Mouse (Mus musculus) MEL (cell line): ENCODE measurements around the gene Sh2b2. TPM values are rescaled to one million over a fixed set of nuclear protein-coding genes. Genes with fewer than 3 reads are reported as not detected.

ENCODE experiments used
- DNase-seq: peaks from one replicate; pipeline ENCODE4 v3.0.0; 2011; ENCODE audit warnings: low read depth, low spot score
- H3K27ac ChIP-seq: 2 replicates; pipeline ENCODE4 v1.5.1; 2012; ENCODE audit warnings: low read depth, mild to moderate bottlenecking, control low read depth, low read length, moderate library complexity; ENCODE audit not compliant: control insufficient read depth
- H3K27me3 ChIP-seq, 2 experiments: fragments of 150-350 bp in 1 of 2; sonication (generic) in 1 of 2; 2 replicates each; pipeline ENCODE4 v1.6.1; 2012; ENCODE audit warnings: low read length in 2 of 2, mild to moderate bottlenecking in 2 of 2, improper control_type of control experiment in 1 of 2, moderate library complexity in 1 of 2; ENCODE audit not compliant: insufficient read depth in 2 of 2, control insufficient read depth in 1 of 2
- H3K36me3 ChIP-seq, 2 experiments: 2 replicates each; pipeline ENCODE4 v1.6.1; 2012 to 2014; ENCODE audit warnings: low read length in 2 of 2, improper control_type of control experiment in 1 of 2, inconsistent platforms in 1 of 2, mild to moderate bottlenecking in 1 of 2; ENCODE audit not compliant: insufficient read depth in 2 of 2, control insufficient read depth in 1 of 2
- H3K4me1 ChIP-seq, 2 experiments: fragments of 150-350 bp in 1 of 2; sonication (generic) in 1 of 2; 2 replicates each; pipeline ENCODE4 v1.6.1; 2012; ENCODE audit warnings: low read length in 2 of 2, improper control_type of control experiment in 1 of 2, mild to moderate bottlenecking in 1 of 2; ENCODE audit not compliant: insufficient read depth in 2 of 2, control insufficient read depth in 1 of 2
- H3K4me3 ChIP-seq, 2 experiments: fragments of 150-350 bp in 1 of 2; sonication (generic) in 1 of 2; 2 replicates each; pipeline ENCODE4 v1.5.1; 2012; ENCODE audit warnings: low read depth in 2 of 2, low read length in 2 of 2, mild to moderate bottlenecking in 2 of 2, moderate library complexity in 2 of 2, control low read depth in 1 of 2, improper control_type of control experiment in 1 of 2; ENCODE audit not compliant: control insufficient read depth in 1 of 2, insufficient read depth in 1 of 2
- H3K79me2 ChIP-seq: 2 replicates; pipeline ENCODE4 v1.6.1; 2012; ENCODE audit warnings: mild to moderate bottlenecking, low read length, moderate library complexity; ENCODE audit not compliant: control insufficient read depth, poor library complexity, insufficient read depth
- H3K9ac ChIP-seq: 2 replicates; pipeline ENCODE4 v1.6.1; 2012; ENCODE audit warnings: low read depth, mild to moderate bottlenecking, control low read depth, low read length, moderate library complexity; ENCODE audit not compliant: control insufficient read depth, poor library complexity, severe bottlenecking
- H3K9me3 ChIP-seq: fragments of 150-350 bp; sonication (generic); replicated peaks from 2 replicates; pipeline ENCODE4 v1.6.1; 2012; ENCODE audit warnings: mild to moderate bottlenecking, low read length, improper control_type of control experiment, moderate library complexity; ENCODE audit not compliant: insufficient read depth
- BHLHE40 ChIP-seq: IDR thresholded peaks from 2 replicates; pipeline ENCODE4 v1.6.1; 2012; ENCODE audit warnings: low read depth, mild to moderate bottlenecking, inconsistent platforms, low read length, improper control_type of control experiment, borderline replicate concordance
- CHD1 ChIP-seq: IDR thresholded peaks from 2 replicates; pipeline ENCODE4 v1.6.1; 2012; ENCODE audit warnings: low read depth, mild to moderate bottlenecking, inconsistent platforms, low read length, improper control_type of control experiment
- CHD2 ChIP-seq: IDR thresholded peaks from 2 replicates; pipeline ENCODE4 v1.6.1; 2011; ENCODE audit warnings: low read length, improper control_type of control experiment
- CTCF ChIP-seq, 3 experiments: IDR thresholded peaks in 2 of 3; conservative IDR thresholded peaks in 1 of 3; 2 replicates each; pipeline ENCODE4 v1.5.1; 2011 to 2012; ENCODE audit warnings: low read length in 3 of 3, low read depth in 2 of 3, mild to moderate bottlenecking in 2 of 3, improper control_type of control experiment in 1 of 3, inconsistent platforms in 1 of 3, mixed read lengths in 1 of 3, moderate library complexity in 1 of 3; ENCODE audit not compliant: control insufficient read depth in 1 of 3, insufficient read depth in 1 of 3, poor library complexity in 1 of 3, severe bottlenecking in 1 of 3
- ELF1 ChIP-seq: IDR thresholded peaks from 2 replicates; pipeline ENCODE4 v1.6.1; 2014; ENCODE audit warnings: low read depth, mild to moderate bottlenecking, inconsistent platforms, low read length, improper control_type of control experiment, moderate library complexity
- ETS1 ChIP-seq: IDR thresholded peaks from 2 replicates; pipeline ENCODE4 v1.6.1; 2012; ENCODE audit warnings: low read depth, mild to moderate bottlenecking, inconsistent platforms, low read length, improper control_type of control experiment, moderate library complexity
- GABPA ChIP-seq: IDR thresholded peaks from 2 replicates; pipeline ENCODE4 v1.6.1; 2012; ENCODE audit warnings: low read depth, mild to moderate bottlenecking, inconsistent platforms, low read length, improper control_type of control experiment, moderate library complexity
- HCFC1 ChIP-seq: IDR thresholded peaks from 2 replicates; pipeline ENCODE4 v1.6.1; 2012; ENCODE audit warnings: low read depth, mild to moderate bottlenecking, inconsistent platforms, low read length, improper control_type of control experiment, moderate library complexity
- MAFK ChIP-seq: IDR thresholded peaks from 2 replicates; pipeline ENCODE4 v1.6.1; 2011; ENCODE audit warnings: low read depth, mild to moderate bottlenecking, low read length, improper control_type of control experiment, borderline replicate concordance
- MAX ChIP-seq: IDR thresholded peaks from 2 replicates; pipeline ENCODE4 v1.6.1; 2011; ENCODE audit warnings: low read length, improper control_type of control experiment
- MXI1 ChIP-seq: IDR thresholded peaks from 2 replicates; pipeline ENCODE4 v1.6.1; 2011; ENCODE audit warnings: mild to moderate bottlenecking, low read depth, low read length, improper control_type of control experiment
- MYB ChIP-seq: IDR thresholded peaks from 2 replicates; pipeline ENCODE4 v1.6.1; 2011; ENCODE audit warnings: mild to moderate bottlenecking, low read depth, low read length, improper control_type of control experiment
- MYC ChIP-seq: IDR thresholded peaks from 2 replicates; pipeline ENCODE4 v1.6.1; 2011; ENCODE audit warnings: low read depth, mild to moderate bottlenecking, low read length, improper control_type of control experiment, moderate library complexity
- NELFE ChIP-seq: IDR thresholded peaks from 2 replicates; pipeline ENCODE4 v1.6.1; 2011; ENCODE audit warnings: low read depth, low read length, improper control_type of control experiment
- NRF1 ChIP-seq: IDR thresholded peaks from 2 replicates; pipeline ENCODE4 v1.6.1; 2014; ENCODE audit warnings: low read depth, mild to moderate bottlenecking, inconsistent platforms, low read length, improper control_type of control experiment, moderate library complexity; ENCODE audit not compliant: poor library complexity, insufficient read depth, severe bottlenecking
- POLR2A ChIP-seq, 2 experiments: IDR thresholded peaks; 2 replicates each; pipeline ENCODE4 v1.6.1; 2011 to 2012; ENCODE audit warnings: low read length in 2 of 2, mild to moderate bottlenecking in 2 of 2, control low read depth in 1 of 2, improper control_type of control experiment in 1 of 2, low read depth in 1 of 2, moderate library complexity in 1 of 2; ENCODE audit not compliant: control insufficient read depth in 1 of 2, insufficient read depth in 1 of 2, poor library complexity in 1 of 2
- POLR2AphosphoS2 ChIP-seq: IDR thresholded peaks from 2 replicates; pipeline ENCODE4 v1.6.1; 2011; ENCODE audit warnings: low read length, improper control_type of control experiment
- RCOR1 ChIP-seq: IDR thresholded peaks from 2 replicates; pipeline ENCODE4 v1.6.1; 2012; ENCODE audit warnings: low read depth, mild to moderate bottlenecking, inconsistent platforms, low read length, improper control_type of control experiment
- SIN3A ChIP-seq: IDR thresholded peaks from 2 replicates; pipeline ENCODE4 v1.6.1; 2012; ENCODE audit warnings: low read length, improper control_type of control experiment, inconsistent platforms
- SMC3 ChIP-seq: IDR thresholded peaks from 2 replicates; pipeline ENCODE4 v1.6.1; 2011; ENCODE audit warnings: low read depth, low read length, improper control_type of control experiment
- TBP ChIP-seq: IDR thresholded peaks from 2 replicates; pipeline ENCODE4 v1.8.0; 2011; ENCODE audit warnings: low read depth, low read length, improper control_type of control experiment
- TCF12 ChIP-seq: IDR thresholded peaks from 2 replicates; pipeline ENCODE4 v1.6.1; 2014; ENCODE audit warnings: low read depth, mild to moderate bottlenecking, inconsistent platforms, low read length, improper control_type of control experiment, moderate library complexity
- UBTF ChIP-seq: IDR thresholded peaks from 2 replicates; pipeline ENCODE4 v1.6.1; 2012; ENCODE audit warnings: low read depth, mild to moderate bottlenecking, inconsistent platforms, low read length, improper control_type of control experiment, moderate library complexity, borderline replicate concordance; ENCODE audit not compliant: insufficient read depth
- USF1 ChIP-seq: IDR thresholded peaks from 2 replicates; pipeline ENCODE4 v1.6.1; 2014; ENCODE audit warnings: low read depth, mild to moderate bottlenecking, inconsistent platforms, low read length, improper control_type of control experiment, moderate library complexity
- USF2 ChIP-seq, 2 experiments: IDR thresholded peaks; 2 replicates each; pipeline ENCODE4 v1.6.1; 2011 to 2012; ENCODE audit warnings: improper control_type of control experiment in 2 of 2, low read length in 2 of 2, borderline replicate concordance in 1 of 2, inconsistent platforms in 1 of 2, low read depth in 1 of 2, mild to moderate bottlenecking in 1 of 2; ENCODE audit not compliant: insufficient read depth in 1 of 2
- ZC3H11A ChIP-seq: IDR thresholded peaks from 2 replicates; pipeline ENCODE4 v1.6.1; 2012; ENCODE audit warnings: low read depth, mild to moderate bottlenecking, inconsistent platforms, low read length, improper control_type of control experiment
- ZMIZ1 ChIP-seq: IDR thresholded peaks from 2 replicates; pipeline ENCODE4 v1.6.1; 2012; ENCODE audit warnings: low read depth, mild to moderate bottlenecking, inconsistent platforms, low read length, improper control_type of control experiment, moderate library complexity
- polyA plus RNA-seq, 2 experiments: library from polyadenylated mRNA; stranded (reverse) in 1 of 2; unstranded in 1 of 2; fragments of >175 nt in 1 of 2; fragments of >200 nt in 1 of 2; gene quantifications; 2 replicates each; pipeline versions ENCODE4 v1.2.1 to v1.2.4; 2012; ENCODE audit warnings: low replicate concordance in 2 of 2, low read depth in 1 of 2; ENCODE audit not compliant: insufficient read length in 2 of 2, insufficient read depth in 1 of 2, missing spikeins in 1 of 2
- total RNA-seq: library from RNA; depleted of rRNA; stranded (reverse); fragments of 300-350 nt; gene quantifications from 2 replicates; pipeline ENCODE4 v1.2.3, GENCODE M21; 2012

Gene Sh2b2
- total and polyA plus RNA-seq, 3 experiments, result 0.07 TPM; not detected in 2

DNA sequence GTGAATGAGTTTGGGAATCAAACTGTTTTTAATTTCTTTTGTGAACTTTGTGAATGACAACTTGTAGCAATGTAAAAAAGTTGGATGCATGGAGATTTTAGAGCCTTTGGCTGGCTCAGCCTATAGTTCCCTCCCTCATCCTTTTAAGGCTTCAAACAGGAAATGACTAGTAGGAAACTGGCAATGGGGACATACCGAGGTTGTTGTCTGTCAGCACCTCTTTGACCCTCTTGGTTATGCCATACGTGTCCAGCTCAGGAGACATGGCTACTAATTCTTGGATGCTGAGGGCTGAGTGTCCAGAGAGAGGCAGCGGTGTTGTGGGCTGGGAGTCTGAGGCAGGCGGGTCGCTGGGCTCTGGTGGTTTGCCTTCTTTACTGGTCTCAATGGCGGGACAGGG lies 40.2 kb upstream of the Sh2b2 start:
- no peaks in the 10 kb centered on the region for H3K9me3 ChIP-seq
- TF ChIP-seq ZC3H11A (no peak), USF1 (no peak), TCF12 (no peak), HCFC1 (no peak), POLR2AphosphoS2 (no peak), ELF1 (no peak), POLR2A (IDR thresholded peaks at IDR 0.05; ENCODE audit: control insufficient read depth in 1 of 2, insufficient read depth in 1 of 2, low read depth in 1 of 2, low read length in 2 of 2, poor library complexity in 1 of 2) (no peak), MXI1 (no peak), CHD1 (no peak), MAX (no peak), SMC3 (no peak), USF2 (IDR thresholded peaks at IDR 0.05; ENCODE audit: borderline replicate concordance in 1 of 2, insufficient read depth in 1 of 2, low read depth in 1 of 2, low read length in 2 of 2) (no peak)
- TF ChIP-seq, all 39 proteins: peak for 0
- peaks cover 0 to 33% of the 10 kb centered on the region in 2 experiments; a peak in 2 of 4 replicates for H3K36me3 ChIP-seq
- no peaks in the 10 kb centered on the region for H3K27me3 ChIP-seq
- no peak overlapping the region for H3K4me3 ChIP-seq
- DNase-seq, result no peak
- H3K9ac ChIP-seq, result no peak overlapping the region
- H3K27ac ChIP-seq, result no peak overlapping the region
- no peaks in the 10 kb centered on the region for H3K4me1 ChIP-seq
- H3K79me2 ChIP-seq, result no peaks in the 10 kb centered on the region

- TF ChIP-seq GABPA (no peak), BHLHE40 (no peak), UBTF (no peak), MYC (no peak), MAFK (no peak), NELFE (no peak), CHD2 (no peak), USF1 (no peak), RCOR1 (no peak), TBP (no peak), HCFC1 (no peak), MYB (no peak), CTCF (IDR thresholded peaks at IDR 0.05 in 2 of 3, conservative IDR thresholded peaks at IDR 0.05 in 1 of 3; ENCODE audit: control insufficient read depth in 1 of 3, insufficient read depth in 1 of 3, low read depth in 2 of 3, low read length in 3 of 3, poor library complexity in 1 of 3, severe bottlenecking in 1 of 3) (no peak), NRF1 (no peak), ETS1 (no peak), ZMIZ1 (no peak), SIN3A (no peak)
- Histone ChIP-seq H3K9ac (no peak overlapping the region), H3K79me2 (no peaks in the 10 kb centered on the region), H3K27me3 (no peaks in the 10 kb centered on the region), H3K4me3 (no peak overlapping the region), H3K27ac (no peak overlapping the region), H3K9me3 (no peaks in the 10 kb centered on the region), H3K36me3 (peaks cover 0 to 27% of the 10 kb centered on the region in 2 experiments; a peak in 2 of 4 replicates), H3K4me1 (no peaks in the 10 kb centered on the region)
- no peak for DNase-seq
Observed at GRCm38 (mm10) chr5:136285106-136285505, 38.8 kb upstream of the Sh2b2 start.
